Mouse (Mus musculus): Measurements from ENCODE around the gene Zfp385a. TPM values are rescaled to one million over a fixed set of nuclear protein-coding genes. Genes with fewer than 3 reads are reported as not detected.

Gene Zfp385a
- total RNA-seq (2015; ENCODE audit: low replicate concordance) (4.2 and 6.5 TPM in 2 replicates), total RNA-seq (2017; ENCODE audit: low replicate concordance) (0.30 and 0.77 TPM in 2 replicates)

DNA sequence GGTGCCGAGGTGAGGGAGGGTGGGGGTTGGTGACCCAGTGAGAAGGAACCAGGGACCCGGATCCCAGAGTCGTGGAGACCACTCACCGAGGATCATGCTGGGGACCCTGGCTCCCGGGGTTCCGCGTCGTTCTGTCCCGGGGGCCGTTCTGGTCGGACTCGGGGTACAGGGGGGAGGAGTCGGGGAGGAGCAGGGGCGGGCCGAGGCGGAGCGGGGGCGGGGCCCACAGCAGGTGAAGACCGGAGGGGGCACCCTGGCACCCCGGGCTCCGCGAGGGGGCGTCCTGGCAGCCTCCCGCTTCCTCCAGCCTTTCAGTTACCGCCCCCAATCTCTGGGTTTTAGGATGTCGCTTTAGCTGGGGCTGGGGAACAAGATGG, at the start of gene Zfp385a:
Zfp385a (minus strand) TSS at position 133 of the 377 bp plus-strand sequence.
- no peak; the same call in 1 of the 2 replicates for ATAC-seq (replicated peaks; ENCODE audit: low FRiP score, poor library complexity, severe bottlenecking)

DNA sequence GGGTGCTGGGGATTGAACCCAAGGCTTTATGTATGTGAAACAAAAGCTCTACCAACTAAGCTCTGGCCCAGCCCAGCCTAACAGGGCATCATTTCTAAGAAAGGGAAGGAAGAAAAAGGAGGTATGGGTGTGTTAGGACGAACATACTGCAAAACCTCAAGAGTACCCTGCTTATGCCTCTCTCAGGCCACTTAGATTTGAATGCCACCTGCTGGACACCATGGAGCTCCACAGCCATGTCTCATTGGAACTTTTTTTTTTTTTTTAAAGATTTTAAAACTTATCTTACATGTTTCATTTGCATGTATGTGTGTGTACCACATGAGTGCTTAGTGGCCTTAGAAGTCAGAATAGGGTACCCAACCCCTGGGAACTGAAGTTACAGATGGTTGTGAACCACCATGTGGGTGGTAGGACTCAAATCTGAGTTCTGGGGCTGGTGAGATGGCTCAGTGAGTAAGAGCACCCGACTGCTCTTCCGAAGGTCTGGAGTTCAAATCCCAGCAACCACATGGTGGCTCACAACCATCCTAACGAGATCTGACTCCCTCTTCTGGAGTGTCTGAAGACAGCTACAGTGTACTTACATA, 48.8 kb upstream of the Zfp385a start:
- ATAC-seq (replicated peaks; ENCODE audit: low FRiP score, poor library complexity, severe bottlenecking): no peak

DNA sequence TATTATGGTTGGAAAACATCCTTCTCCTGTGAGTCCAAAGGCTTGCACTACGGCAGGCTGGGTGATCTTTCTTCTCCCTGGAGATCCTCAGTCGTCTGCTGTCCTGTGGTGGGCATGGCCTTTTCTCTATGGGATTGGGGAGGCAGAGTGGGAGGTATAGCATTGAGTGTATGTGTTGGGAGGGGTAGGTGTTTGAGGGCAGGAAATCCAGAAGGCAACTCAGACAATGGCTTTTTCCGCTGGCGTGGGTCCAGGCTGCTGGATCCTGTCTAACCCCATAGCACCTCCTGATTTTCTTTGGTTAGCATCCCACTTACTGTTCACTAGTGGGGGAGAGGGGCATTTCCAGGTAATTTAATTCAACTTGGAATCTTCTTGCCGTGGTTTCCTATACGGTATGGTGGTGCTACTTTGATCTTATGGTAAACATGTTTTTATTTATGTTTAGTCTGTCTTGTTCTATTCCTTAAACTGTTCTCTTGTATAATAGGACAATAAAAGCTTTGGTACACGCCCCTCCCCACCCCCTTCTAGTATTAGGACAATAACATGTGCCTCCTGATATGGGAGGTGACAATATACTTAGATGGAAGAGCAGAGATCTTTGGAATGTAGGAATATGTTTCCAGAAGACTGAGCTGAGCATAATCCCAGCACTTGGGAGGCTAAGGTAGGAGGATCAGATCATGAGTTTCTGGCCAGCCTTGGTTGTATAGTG, 44.0 kb upstream of the Zfp385a start:
- no peak for ATAC-seq (replicated peaks; ENCODE audit: low FRiP score, poor library complexity, severe bottlenecking)

DNA sequence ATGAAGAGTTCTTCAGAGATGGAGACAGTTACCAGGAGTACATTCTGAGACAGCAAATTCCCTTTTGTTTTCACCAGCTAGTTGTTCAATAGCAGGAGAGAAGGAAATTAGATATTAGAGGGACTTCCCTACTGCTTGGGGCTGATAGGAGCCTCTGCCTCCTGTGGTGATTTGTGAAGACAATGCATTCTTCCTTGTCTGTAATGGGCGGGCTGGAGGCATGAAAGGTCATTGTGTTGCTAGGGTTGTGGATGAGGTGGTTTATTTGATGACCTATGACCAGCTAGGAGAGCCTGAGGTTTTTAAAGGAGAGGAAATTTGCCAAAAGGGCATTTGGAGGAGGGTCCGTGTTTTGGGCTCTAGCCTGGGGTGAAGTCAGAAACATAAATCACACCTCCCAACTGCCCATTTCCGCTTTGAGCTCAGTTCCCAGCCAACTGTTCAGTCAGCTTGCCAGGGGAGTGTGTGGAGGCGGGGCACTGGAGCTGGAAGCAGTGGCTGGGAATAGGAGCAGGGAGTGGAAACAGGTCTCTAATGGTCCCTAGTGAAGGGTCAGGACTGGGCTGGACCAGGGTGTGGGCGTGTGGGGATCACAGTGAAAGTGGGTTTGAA, 43.0 kb upstream of the Zfp385a start:
- ATAC-seq (replicated peaks; ENCODE audit: low FRiP score, poor library complexity, severe bottlenecking): no peak

DNA sequence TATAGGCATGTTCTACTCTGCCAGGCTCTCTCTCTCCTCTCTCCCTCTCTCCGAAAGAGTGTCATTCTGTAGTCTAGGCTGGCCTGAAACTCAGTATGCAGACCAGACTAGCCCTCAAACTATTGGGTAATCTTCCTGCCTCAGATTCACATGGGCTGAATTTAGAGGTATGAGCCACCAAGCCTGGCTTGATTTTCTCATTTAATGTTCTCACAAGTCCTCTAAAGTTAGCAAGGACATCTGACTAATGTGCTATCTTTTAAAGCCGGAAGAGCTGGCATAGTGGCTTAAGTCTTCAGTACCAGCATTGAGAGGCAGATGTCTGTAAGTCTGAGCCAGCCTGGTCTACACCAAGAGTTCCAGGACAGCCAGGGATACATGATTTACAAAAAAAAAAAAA, 42.2 kb upstream of the Zfp385a start:
- ATAC-seq (replicated peaks; ENCODE audit: low FRiP score, poor library complexity, severe bottlenecking): no peak

DNA sequence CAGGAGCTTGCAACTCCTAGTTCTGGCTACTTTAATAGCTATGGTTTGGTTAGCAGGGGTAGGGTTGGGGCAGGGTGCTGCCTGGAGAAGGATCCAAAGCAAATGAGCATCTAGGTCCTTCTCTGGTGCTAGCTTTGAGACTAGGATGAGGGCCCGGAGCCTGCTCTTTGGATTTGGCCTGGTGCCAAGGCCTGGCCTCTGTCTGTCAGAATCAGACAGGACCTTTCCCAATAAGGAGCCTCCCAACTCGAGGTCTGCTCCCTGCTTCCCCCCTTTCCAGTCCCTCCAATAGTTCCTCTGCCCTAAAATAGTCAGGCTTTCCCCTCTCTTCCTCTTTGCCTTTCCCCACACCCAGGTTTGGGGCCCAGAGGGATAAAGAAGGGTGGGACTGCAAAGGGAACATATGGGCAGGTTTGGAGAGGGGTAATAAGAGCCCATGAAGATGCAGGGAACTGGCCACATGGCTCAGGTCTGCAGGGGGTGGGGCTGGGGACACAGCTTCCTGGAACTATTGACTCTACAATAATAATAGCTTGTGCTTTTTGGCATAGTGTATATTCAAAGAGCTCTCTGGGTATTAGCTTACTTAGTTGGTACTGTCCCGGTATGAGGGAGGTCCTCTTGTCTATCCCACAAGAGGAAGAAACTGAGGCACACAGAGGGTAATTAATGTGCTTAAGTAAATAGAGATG, 38.9 kb upstream of the Zfp385a start:
- ATAC-seq (replicated peaks; ENCODE audit: low FRiP score, poor library complexity, severe bottlenecking): no peak

DNA sequence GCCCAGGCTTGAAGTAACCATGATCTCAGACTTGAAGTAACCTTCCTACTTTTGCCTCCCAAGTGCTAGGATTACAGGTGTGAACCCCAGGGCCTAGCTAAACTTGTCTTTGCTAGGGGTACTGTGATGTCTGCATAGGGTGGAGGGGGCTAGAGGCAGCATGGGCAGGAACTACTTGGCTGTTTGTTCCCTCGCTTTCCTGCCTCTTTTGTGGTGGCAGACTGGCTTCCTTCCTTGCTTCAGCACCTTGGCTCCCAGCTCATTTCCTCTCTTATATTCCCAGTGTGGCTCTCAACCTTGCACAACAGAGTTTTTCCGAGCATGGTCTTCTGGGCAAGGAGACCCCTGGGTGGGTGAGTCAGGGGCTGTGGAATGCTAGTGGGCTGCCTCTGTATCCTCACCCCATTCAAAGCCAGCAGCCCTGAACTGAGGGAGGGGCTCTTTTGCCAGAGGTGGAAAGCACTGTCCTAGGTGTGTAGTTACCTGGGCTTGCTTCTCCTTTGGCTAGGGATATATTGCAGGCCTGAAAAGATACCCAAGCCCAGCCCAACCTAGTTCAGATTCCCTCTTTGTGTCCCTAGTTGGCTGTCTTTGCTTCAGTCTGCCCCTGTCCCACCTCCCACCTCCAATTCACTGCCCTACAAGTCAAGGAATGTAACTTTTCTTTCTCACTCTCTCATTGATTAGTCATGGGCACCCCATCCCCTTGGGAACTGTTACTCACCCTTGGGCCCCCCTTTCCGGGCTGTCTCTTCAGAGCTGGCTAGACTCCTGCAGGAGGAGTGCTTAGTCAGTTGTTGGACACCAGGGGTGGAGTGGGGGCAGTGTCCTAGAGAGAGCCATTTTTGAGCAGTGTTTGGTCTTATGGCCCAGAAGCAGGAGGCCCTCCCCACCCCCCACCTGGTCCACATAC, 38.1 kb upstream of the Zfp385a start:
- ATAC-seq (replicated peaks; ENCODE audit: low FRiP score, poor library complexity, severe bottlenecking): no peak

DNA sequence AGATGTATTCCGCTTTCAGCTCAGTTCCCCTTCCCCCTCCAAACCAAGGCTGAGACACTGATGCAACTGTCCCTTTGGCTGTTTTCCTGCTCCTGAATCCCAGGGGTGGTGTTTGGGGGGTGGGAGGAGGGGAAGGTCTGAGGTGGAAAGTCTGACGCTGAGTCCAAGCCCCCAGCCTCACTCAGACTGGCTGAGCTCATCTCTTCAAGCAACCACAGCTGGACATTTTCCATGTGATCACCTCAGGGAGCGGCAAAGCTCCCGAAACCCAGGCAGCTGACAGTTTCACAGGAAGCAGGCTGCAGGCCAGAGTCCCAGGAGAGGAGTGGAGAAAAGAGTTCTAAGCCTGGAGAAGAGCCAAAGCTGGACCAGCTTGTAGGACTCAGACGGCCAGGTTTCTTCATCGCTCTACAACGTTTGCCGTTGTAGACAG, 37.0 kb upstream of the Zfp385a start:
- no peak for ATAC-seq (replicated peaks; ENCODE audit: low FRiP score, poor library complexity, severe bottlenecking)

DNA sequence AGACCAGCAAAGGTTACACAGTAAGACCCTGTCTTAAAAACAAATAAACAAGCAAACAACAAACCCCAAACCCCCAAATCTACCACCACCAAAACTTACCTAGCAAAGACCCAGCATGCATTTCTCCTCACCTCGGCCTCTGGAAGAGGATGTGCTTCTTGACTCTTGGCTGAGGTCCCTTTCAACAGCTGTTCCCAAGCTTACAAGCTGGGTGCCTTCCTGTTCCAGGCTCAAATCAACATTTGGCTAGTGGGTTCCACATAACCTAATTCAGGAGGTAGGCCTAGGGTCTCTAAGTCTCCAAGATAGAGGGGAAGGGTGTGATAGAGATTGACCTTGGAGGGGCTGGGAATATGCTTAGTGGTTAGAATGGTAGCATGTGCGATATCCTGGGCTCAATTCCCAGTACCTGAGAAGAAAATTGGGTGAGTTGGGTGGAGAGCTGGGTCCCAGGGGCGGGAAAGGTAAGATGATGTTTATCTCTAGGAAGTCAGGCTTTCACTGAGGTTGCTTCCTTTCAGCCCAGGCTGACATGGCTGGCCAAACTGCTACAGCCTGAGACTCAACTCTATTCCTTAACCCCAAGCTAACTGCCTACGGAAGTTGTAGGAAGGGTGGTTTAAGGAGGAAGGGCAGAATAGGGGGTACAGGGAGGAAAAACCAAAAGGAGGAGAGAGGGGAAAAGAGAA, 35.4 kb upstream of the Zfp385a start:
- ATAC-seq (replicated peaks; ENCODE audit: low FRiP score, poor library complexity, severe bottlenecking): no peak

DNA sequence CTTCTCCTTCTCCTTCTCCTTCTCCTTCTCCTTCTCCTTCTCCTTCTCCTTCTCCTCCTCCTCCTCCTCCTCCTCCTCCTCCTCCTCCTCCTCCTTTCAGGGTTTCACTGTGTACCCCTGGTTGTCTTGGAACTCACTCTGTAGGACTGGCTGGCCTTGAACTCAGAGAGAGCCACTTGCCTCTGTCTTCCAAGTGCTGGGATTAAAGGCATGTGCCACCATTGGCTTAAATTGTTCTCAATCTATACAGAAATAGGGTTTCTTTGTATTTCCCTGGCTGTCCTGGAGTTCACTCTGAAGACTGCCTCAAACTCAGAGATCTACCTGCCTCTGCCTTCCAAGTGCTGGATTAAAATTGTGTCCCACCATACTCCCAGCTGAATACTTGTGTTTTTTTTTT, 32.6 kb upstream of the Zfp385a start:
- no peak for ATAC-seq (replicated peaks; ENCODE audit: low FRiP score, poor library complexity, severe bottlenecking)

DNA sequence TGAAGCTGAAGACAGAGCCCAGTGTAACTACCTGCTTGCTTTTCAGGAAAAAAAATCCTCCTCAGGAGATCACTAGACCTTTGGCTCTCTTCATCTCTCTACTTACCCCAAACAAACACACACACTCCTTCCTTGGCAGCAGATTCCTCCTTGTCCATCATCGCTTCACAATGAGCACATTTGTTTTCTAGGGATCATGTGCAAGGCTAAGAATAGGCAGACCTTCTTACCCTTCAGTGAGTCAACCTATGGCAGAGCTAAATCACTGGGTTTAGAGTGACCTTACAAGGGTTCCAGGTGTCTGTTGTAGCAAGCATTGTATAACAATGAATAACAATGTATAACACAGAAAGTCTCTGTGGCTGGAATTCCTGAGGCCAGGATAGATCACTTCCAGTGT, 31.8 kb upstream of the Zfp385a start:
- ATAC-seq (replicated peaks; ENCODE audit: low FRiP score, poor library complexity, severe bottlenecking): no peak

DNA sequence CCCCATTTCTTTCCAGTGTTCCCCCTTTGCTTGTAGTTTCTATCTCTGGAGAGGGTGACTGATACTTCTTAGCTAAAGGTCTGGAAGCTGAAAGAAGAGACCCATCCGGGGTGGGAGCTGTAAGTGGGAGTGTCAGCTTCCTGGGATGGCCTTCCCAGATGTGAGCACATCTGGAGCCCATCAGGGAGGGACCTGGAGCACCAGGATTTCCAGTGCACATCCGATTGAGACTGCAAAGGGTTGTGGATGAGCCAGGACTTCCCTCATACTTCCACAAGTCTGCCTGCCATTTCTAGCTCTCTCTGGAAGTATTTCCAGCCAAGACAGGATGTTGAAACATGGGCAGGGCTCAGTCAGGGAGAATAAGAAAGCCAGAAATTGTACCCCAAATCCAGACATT, 31.3 kb upstream of the Zfp385a start:
- no peak for ATAC-seq (replicated peaks; ENCODE audit: low FRiP score, poor library complexity, severe bottlenecking)

DNA sequence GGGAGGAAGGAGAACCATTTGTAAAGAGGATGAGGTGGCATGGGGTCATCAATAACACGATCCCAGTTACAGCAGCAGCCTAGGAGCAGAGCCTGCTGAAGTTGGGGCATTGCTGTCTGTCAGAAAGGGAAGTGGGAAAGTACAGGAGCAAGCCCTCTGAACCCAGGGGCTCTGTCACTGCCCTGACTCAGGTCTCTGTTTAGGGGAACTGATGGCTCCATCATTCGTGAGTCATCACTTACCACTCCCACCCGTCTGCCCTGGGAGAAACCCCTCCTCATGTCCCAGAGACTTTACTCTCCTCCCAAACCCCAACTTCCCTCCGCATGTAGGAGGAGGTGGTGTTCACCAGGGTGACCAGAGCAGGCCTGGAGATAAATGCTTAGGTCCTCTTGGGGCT, 30.6 kb upstream of the Zfp385a start:
- no peak for ATAC-seq (replicated peaks; ENCODE audit: low FRiP score, poor library complexity, severe bottlenecking)

DNA sequence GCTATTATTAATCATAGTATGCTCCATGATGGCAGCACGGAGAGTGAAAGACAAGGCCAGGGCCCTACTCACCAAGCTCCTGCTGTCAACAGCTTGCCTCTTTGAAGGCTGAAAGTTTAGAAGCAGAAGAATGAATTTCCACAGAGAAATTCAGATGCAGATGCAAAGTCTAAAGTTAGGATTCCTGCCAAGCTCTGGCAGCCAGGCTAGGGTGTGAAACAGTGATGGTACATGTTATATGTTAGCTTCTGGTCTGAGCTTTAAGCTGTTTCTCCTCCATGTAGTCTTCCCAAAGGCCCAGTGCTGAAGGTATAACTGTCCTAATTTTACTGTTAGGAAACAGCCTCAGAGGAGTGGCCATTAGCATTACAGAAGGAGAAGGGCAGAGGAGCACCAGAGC, 29.2 kb upstream of the Zfp385a start:
- ATAC-seq (replicated peaks; ENCODE audit: low FRiP score, poor library complexity, severe bottlenecking): no peak

DNA sequence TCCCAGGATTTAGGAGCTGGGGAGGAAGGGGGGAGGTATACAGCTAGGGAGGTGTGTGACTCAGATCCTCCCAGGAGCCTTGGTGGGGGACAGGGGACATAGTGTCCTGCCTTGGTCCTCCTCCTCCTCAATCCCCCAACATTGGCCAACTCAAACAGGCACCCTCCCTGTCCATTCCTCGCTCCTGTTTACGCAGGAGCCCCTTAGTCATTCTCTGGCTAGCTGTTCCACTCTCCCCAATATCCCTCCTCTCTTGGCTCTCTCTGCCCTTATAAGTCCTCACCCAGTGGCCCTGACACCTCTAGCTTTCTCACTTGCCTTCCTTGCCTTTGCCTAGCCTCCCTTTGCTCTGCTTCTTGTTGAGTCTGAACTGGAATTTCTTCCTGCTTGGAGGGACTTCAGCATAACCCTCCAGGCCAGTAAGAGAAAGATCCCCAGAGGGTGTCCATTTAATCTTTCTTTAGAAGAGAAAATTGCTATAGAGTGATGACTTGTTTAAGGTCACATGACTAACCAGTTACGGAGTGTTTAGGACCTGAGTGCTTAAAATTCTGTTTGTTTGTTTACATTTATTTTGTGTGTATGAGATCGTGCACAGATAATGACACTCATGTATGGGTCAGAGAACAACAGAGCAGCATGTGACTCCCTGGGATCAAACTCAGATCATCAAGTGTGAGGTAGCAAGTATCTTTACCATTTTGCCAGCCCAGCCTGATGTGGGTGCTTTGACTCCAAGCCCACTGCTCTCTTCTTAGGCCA, 28.5 kb upstream of the Zfp385a start:
- no peak for ATAC-seq (replicated peaks; ENCODE audit: low FRiP score, poor library complexity, severe bottlenecking)

DNA sequence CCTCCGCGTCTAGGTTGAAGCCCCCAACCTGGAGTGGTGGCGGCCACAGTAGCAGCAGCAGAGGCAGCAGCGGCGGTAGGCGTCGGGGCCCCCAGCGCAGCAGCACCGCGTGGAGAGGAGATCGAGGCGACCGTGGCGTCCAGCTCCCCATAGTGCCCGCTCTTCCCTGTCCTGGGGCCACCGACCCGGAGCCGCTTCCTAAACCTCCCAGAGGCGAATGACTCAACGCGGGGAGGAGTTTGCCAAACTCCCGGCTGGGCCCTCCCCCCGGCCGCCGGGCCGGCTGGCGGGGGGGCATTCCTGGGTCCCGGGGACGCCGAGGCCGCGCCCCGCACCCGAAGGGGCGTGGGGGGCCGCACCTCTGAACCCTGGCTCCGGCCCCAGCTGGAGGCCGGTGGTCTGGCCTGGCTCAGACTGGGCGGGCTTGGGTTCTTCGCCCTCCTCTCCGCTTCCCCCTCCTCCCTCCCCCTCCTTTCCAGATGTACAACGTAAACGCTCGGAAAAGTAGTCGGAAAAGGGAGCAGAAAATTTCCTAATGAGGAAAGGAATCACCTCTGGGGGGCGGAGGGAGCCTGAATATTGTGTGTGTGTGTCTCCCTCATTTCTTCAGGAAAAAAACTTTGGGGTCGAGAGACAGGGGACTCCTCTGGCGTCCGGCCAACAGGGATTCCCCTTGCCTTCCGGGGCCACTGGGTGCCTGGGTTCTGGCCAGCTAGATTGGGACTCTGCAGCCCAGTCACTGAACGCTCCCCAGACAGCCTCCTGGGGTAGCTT, 26.7 kb upstream of the Zfp385a start, which contains the start of gene Itga5:
Itga5 (minus strand) TSS at position 388 of the 774 bp plus-strand sequence.
- ATAC-seq (replicated peaks; ENCODE audit: low FRiP score, poor library complexity, severe bottlenecking): no peak

All from erythroid progenitor cell, adult 5-6 weeks (primary cell).